Mouse (Mus musculus) heart, embryonic 16.5 days (tissue): ENCODE data around the gene Wif1. TPM values are rescaled to one million over a fixed set of nuclear protein-coding genes. Genes with fewer than 3 reads are reported as not detected.

ENCODE experiments used
- ATAC-seq: fragments of 200-750 bp; cut with Nextera tagmentation; replicated peaks from 2 replicates; pipeline ENCODE4 v1.8.0; 2017; ENCODE audit warnings: moderate number of reproducible peaks; ENCODE audit not compliant: insufficient read depth, low FRiP score; ENCODE audit errors: extremely low read depth
- H3K27ac ChIP-seq: fragments of 300-500 bp; sonication (generic); 2 replicates; pipeline ENCODE4 v1.5.1; 2014; ENCODE audit warnings: mild to moderate bottlenecking, low read length, control low read depth, moderate library complexity
- H3K27me3 ChIP-seq: fragments of 300-500 bp; sonication (generic); 2 replicates; pipeline ENCODE4 v1.6.1; 2014; ENCODE audit warnings: low read length, mixed read lengths; ENCODE audit not compliant: control insufficient read depth, insufficient read depth
- H3K36me3 ChIP-seq: fragments of 300-500 bp; sonication (generic); 2 replicates; pipeline ENCODE4 v1.6.1; 2014; ENCODE audit not compliant: control insufficient read depth, insufficient read depth
- H3K4me1 ChIP-seq: fragments of 300-500 bp; sonication (generic); 2 replicates; pipeline ENCODE4 v1.6.1; 2014; ENCODE audit warnings: low read length, mixed read lengths; ENCODE audit not compliant: control insufficient read depth, insufficient read depth
- H3K4me2 ChIP-seq: fragments of 300-500 bp; sonication (generic); 2 replicates; pipeline ENCODE4 v1.6.1; 2014; ENCODE audit warnings: low read depth, mild to moderate bottlenecking, control low read depth, low read length
- H3K4me3 ChIP-seq: fragments of 300-500 bp; sonication (generic); 2 replicates; pipeline ENCODE4 v1.5.1; 2014; ENCODE audit warnings: mild to moderate bottlenecking, control low read depth, low read length
- H3K9ac ChIP-seq: fragments of 300-500 bp; sonication (generic); 2 replicates; pipeline ENCODE4 v1.6.1; 2014; ENCODE audit warnings: low read length, control low read depth
- H3K9me3 ChIP-seq: fragments of 300-500 bp; sonication (generic); replicated peaks from 2 replicates; pipeline ENCODE4 v1.6.1; 2016; ENCODE audit warnings: low read length; ENCODE audit not compliant: control insufficient read depth
- WGBS: fragments of 180-500 bp; shearing (Covaris S2); extraction: QIAGEN DNeasy Blood & Tissue Kit; methylation state at CpG from one replicate; pipeline ENCODE4 v1.1.7; 2014; 5-methylcytosine and 5-hydroxymethylcytosine counted together
- polyA plus RNA-seq: library from polyadenylated mRNA; unstranded; fragments of >200 nt; fragmentation: Nextera tagmentation; extraction: Ambion mirVana; gene quantifications from 2 replicates; pipeline ENCODE4 v1.2.1, GENCODE M21; 2015

Gene Wif1
- polyA plus RNA-seq, 1 experiment from 2014 or later: 20.6 TPM

GRCm38 (mm10) chr10:121129000-121129925 lies 95.5 kb downstream of the Wif1 start:
- Histone ChIP-seq H3K4me1 (no peaks in the 10 kb centered on the region), H3K4me2 (peak overlapping the region; percentile 24), H3K27ac (no peak overlapping the region), H3K36me3 (no peaks in the 10 kb centered on the region), H3K4me3 (no peak overlapping the region), H3K9me3 (no peaks in the 10 kb centered on the region; the same call in 1 of the 2 replicates), H3K27me3 (no peaks in the 10 kb centered on the region), H3K9ac (no peak overlapping the region)
- no peak for ATAC-seq
- 44% methylated on average over 20 of the region's 20 CpGs for WGBS

Other genes starting within 250 kb of the Wif1 start
- 38.3 and 39.8 TPM in 2 replicates for gene Msrb3, start 134.9 kb upstream of the Wif1 start, polyA plus RNA-seq
- gene Lemd3, start 54.6 kb upstream of the Wif1 start, polyA plus RNA-seq: 1.5 and 2.0 TPM in 2 replicates